Mouse (Mus musculus) embryonic facial prominence, embryonic 15.5 days (tissue): ENCODE results near the gene Dnttip1. TPM values are rescaled to one million over a fixed set of nuclear protein-coding genes. Genes with fewer than 3 reads are reported as not detected.
"Not testable (repeated sequence)": the region's sequence is repeated elsewhere in the genome, so short reads cannot be mapped to it uniquely, and the experiment has no call there.

Experiments
- ATAC-seq: fragments of 200-750 bp; cut with Nextera tagmentation; 2 replicates; pipeline ENCODE4 v1.8.0; 2017; ENCODE audit warnings: low read depth, moderate TSS enrichment; ENCODE audit not compliant: insufficient number of reproducible peaks, low FRiP score, low TSS enrichment
- H3K27ac ChIP-seq: fragments of 300-500 bp; sonication (generic); replicated peaks from 2 replicates; pipeline ENCODE4 v1.5.1; 2015; ENCODE audit warnings: mild to moderate bottlenecking, inconsistent platforms
- H3K27me3 ChIP-seq: fragments of 300-500 bp; sonication (generic); 2 replicates; pipeline ENCODE4 v1.6.1; 2015; ENCODE audit warnings: inconsistent platforms
- H3K36me3 ChIP-seq: fragments of 300-500 bp; sonication (generic); 2 replicates; pipeline ENCODE4 v1.6.1; 2015; ENCODE audit warnings: mild to moderate bottlenecking, inconsistent platforms
- H3K4me1 ChIP-seq: fragments of 300-500 bp; sonication (generic); 2 replicates; pipeline ENCODE4 v1.6.1; 2015; ENCODE audit warnings: inconsistent platforms
- H3K4me2 ChIP-seq: fragments of 300-500 bp; sonication (generic); replicated peaks from 2 replicates; pipeline ENCODE4 v1.6.1; 2015; ENCODE audit warnings: mild to moderate bottlenecking, inconsistent platforms
- H3K4me3 ChIP-seq: fragments of 300-500 bp; sonication (generic); replicated peaks from 2 replicates; pipeline ENCODE4 v1.5.1; 2015; ENCODE audit warnings: mild to moderate bottlenecking, inconsistent platforms
- H3K9ac ChIP-seq: fragments of 300-500 bp; sonication (generic); 2 replicates; pipeline ENCODE4 v1.6.1; 2015; ENCODE audit warnings: inconsistent platforms
- H3K9me3 ChIP-seq: fragments of 300-500 bp; sonication (generic); replicated peaks from 2 replicates; pipeline ENCODE4 v1.6.1; 2016; ENCODE audit warnings: inconsistent platforms
- WGBS: fragments of 180-500 bp; shearing (Covaris S2); methylation state at CpG from one replicate; pipeline ENCODE4 v1.1.7; 2015; 5-methylcytosine and 5-hydroxymethylcytosine counted together
- polyA plus RNA-seq: library from polyadenylated mRNA; unstranded; fragments of >200 nt; fragmentation: Nextera tagmentation; extraction: Ambion mirVana; gene quantifications from 2 replicates; pipeline ENCODE4 v1.2.1, GENCODE M21; 2015

Gene Dnttip1
- polyA plus RNA-seq, 1 experiment from 2014 or later, result 66.3 TPM

GRCm38 (mm10) chr2:164793236-164793635 is 47.5 kb downstream of the Dnttip1 start:
- Histone ChIP-seq H3K36me3 (peaks cover 69% of the 10 kb centered on the region), H3K27me3 (no peaks in the 10 kb centered on the region), H3K4me1 (peaks cover 8% of the 10 kb centered on the region; the same call in 1 of the 2 replicates), H3K9ac (no peak overlapping the region), H3K9me3 (no peaks in the 10 kb centered on the region), H3K4me2 (no peak overlapping the region), H3K4me3 (no peak overlapping the region), H3K27ac (no peak overlapping the region)
- ATAC-seq, result no peak
- 80% methylated on average over 3 of the region's 3 CpGs for whole genome bisulfite sequencing

- H3K4me3 ChIP-seq, result no peak overlapping the region
- 81% methylated on average over 2 of the region's 2 CpGs for WGBS
- no peak overlapping the region for H3K9ac ChIP-seq
- peaks cover 73% of the 10 kb centered on the region for H3K36me3 ChIP-seq
- no peak for ATAC-seq
- H3K9me3 ChIP-seq, result no peaks in the 10 kb centered on the region
- H3K4me1 ChIP-seq, result peaks cover 3% of the 10 kb centered on the region; the same call in 1 of the 2 replicates
- H3K27ac ChIP-seq, result no peak overlapping the region
- H3K27me3 ChIP-seq, result no peaks in the 10 kb centered on the region
- no peak overlapping the region for H3K4me2 ChIP-seq
Measured at GRCm38 (mm10) chr2:164793772-164794171, 48.0 kb downstream of the Dnttip1 start.

GRCm38 (mm10) chr2:164794293-164794692 is 48.5 kb downstream of the Dnttip1 start:
- no peaks in the 10 kb centered on the region for H3K9me3 ChIP-seq
- no peak overlapping the region for H3K4me3 ChIP-seq
- no peak overlapping the region for H3K27ac ChIP-seq
- H3K4me1 ChIP-seq, result no peaks in the 10 kb centered on the region
- 30% methylated on average over 5 of the region's 5 CpGs for WGBS
- no peaks in the 10 kb centered on the region for H3K27me3 ChIP-seq
- H3K4me2 ChIP-seq, result no peak overlapping the region
- ATAC-seq, result 0 out of 2 replicates have a peak, but pooled peaks have one; percentile 45
- peaks cover 76% of the 10 kb centered on the region for H3K36me3 ChIP-seq
- no peak overlapping the region for H3K9ac ChIP-seq

GRCm38 (mm10) chr2:164795868-164796267 is 50.1 kb downstream of the Dnttip1 start:
- H3K9me3 ChIP-seq, result no peaks in the 10 kb centered on the region
- H3K27me3 ChIP-seq, result no peaks in the 10 kb centered on the region
- no peaks in the 10 kb centered on the region for H3K4me1 ChIP-seq
- no peak overlapping the region for H3K9ac ChIP-seq
- WGBS, result 72% methylated on average over 4 of the region's 4 CpGs
- no peak overlapping the region for H3K4me3 ChIP-seq
- no peak overlapping the region for H3K4me2 ChIP-seq
- no peak for ATAC-seq
- H3K27ac ChIP-seq, result no peak overlapping the region
- H3K36me3 ChIP-seq, result peaks cover 82% of the 10 kb centered on the region

DNA sequence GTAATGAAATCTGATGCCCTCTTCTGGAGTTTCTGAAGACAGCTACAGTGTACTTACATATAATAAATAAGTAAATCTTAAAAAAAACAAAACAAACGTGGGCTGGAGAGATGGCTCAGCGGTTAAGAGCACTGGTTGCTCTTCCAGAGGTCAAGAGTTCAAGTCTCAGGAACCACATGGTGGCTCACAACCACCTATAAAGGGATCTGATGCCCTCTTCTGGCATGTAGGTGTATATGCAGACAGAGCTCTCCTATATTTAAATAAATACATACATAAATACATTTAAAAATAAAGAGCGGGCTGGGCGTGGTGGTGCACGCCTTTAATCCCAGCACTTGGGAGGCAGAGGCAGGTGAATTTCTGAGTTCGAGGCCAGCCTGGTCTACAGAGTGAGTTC is 52.8 kb downstream of the Dnttip1 start:
- H3K9me3 ChIP-seq, H3K27ac ChIP-seq, ATAC-seq, H3K4me3 ChIP-seq, H3K9ac ChIP-seq, H3K4me1 ChIP-seq, H3K4me2 ChIP-seq, H3K27me3 ChIP-seq: not testable (repeated sequence)
- WGBS, result 76% methylated on average over 6 of the region's 6 CpGs
- peaks cover 74% of the 10 kb centered on the region for H3K36me3 ChIP-seq

DNA sequence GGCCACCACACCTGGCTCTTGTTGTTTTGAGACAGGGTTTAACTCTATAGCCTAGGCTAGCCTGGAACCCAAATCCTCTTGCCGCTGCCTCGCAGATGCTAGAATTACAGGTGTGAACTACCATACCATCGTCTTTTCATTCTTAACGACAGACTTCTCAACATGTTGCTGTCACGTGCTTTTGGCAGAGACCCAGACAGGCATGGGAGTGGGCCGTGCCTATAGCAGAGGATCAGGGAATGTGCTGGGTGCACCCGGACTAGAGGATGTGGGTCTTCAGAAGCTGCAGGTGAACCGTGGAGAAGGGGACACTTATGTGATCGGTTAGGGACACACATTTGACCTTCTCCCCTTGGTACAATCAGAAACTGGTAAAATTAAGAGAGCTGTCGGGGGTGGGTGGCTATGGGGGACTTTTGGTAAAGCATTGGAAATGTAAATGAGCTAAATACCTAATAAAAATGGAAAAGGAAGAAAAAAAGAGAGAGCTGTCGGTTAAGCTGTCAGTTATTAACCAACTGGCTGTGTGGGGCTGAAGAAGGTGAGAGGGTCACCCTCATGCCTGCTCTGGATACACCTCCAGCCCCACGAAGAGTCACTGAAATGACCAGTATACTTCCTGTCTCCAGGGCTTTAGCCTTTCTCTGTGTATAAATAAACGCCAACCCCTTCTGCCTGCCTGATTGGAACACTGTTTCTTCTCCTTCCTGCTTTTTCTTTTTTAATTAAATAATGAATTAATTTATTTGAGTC is 54.6 kb downstream of the Dnttip1 start:
- no peak overlapping the region for H3K4me2 ChIP-seq
- no peak overlapping the region for H3K9ac ChIP-seq
- peaks cover 61% of the 10 kb centered on the region for H3K36me3 ChIP-seq
- ATAC-seq, result no peak
- H3K9me3 ChIP-seq, result no peaks in the 10 kb centered on the region
- H3K27ac ChIP-seq, result no peak overlapping the region
- H3K4me1 ChIP-seq, result peaks cover 18% of the 10 kb centered on the region
- no peaks in the 10 kb centered on the region for H3K27me3 ChIP-seq
- no peak overlapping the region for H3K4me3 ChIP-seq
- 88% methylated on average over 13 of the region's 13 CpGs for WGBS

GRCm38 (mm10) chr2:164803201-164803920 is 57.6 kb downstream of the Dnttip1 start:
- peak overlapping the region; percentile 21; the same call in 1 of the 2 replicates for H3K9ac ChIP-seq
- H3K4me2 ChIP-seq, result peak overlapping the region; percentile 63
- H3K36me3 ChIP-seq, result peaks cover 39% of the 10 kb centered on the region
- no peak for ATAC-seq
- H3K27ac ChIP-seq, result no peak overlapping the region
- peak overlapping the region; percentile 92 for H3K4me3 ChIP-seq
- 86% methylated on average over 16 of the region's 16 CpGs for WGBS
- peaks cover 30% of the 10 kb centered on the region for H3K4me1 ChIP-seq
- H3K9me3 ChIP-seq, result no peaks in the 10 kb centered on the region
- no peaks in the 10 kb centered on the region for H3K27me3 ChIP-seq

GRCm38 (mm10) chr2:164803921-164804313 is 58.1 kb downstream of the Dnttip1 start:
- H3K4me1 ChIP-seq, result peaks cover 30% of the 10 kb centered on the region
- ATAC-seq, result no peak
- no peaks in the 10 kb centered on the region for H3K27me3 ChIP-seq
- peak overlapping the region; percentile 89; the same call in 1 of the 2 replicates for H3K27ac ChIP-seq
- 77% methylated on average over 1 of the region's 1 CpGs for WGBS
- H3K4me2 ChIP-seq, result peak overlapping the region; percentile 63
- no peaks in the 10 kb centered on the region for H3K9me3 ChIP-seq
- peak overlapping the region; percentile 83 for H3K9ac ChIP-seq
- peak overlapping the region; percentile 92 for H3K4me3 ChIP-seq
- H3K36me3 ChIP-seq, result peaks cover 39% of the 10 kb centered on the region

- peak within 1 kb of the TSS; percentile 82 for H3K4me2 ChIP-seq
- ATAC-seq, result peak; percentile 97
- under 1% methylated on average over 47 of the region's 47 CpGs for WGBS
- peaks cover 30% of the 10 kb centered on the region for H3K4me1 ChIP-seq
- H3K9me3 ChIP-seq, result no peaks in the 10 kb centered on the region
- peak within 1 kb of the TSS; percentile 89 for H3K27ac ChIP-seq
- peak within 1 kb of the TSS; percentile 92 for H3K4me3 ChIP-seq
- H3K9ac ChIP-seq, result peak within 1 kb of the TSS; percentile 83
- no peaks in the 10 kb centered on the region for H3K27me3 ChIP-seq
- peaks cover 34% of the 10 kb centered on the region for H3K36me3 ChIP-seq
Measured at GRCm38 (mm10) chr2:164804533-164805331, 58.9 kb downstream of the Dnttip1 start, which contains the start of the genes Acot8 and Zswim3. Gene Acot8 (minus strand): TSS chr2:164804882. Gene Zswim3 (plus strand): TSS chr2:164805098.

DNA sequence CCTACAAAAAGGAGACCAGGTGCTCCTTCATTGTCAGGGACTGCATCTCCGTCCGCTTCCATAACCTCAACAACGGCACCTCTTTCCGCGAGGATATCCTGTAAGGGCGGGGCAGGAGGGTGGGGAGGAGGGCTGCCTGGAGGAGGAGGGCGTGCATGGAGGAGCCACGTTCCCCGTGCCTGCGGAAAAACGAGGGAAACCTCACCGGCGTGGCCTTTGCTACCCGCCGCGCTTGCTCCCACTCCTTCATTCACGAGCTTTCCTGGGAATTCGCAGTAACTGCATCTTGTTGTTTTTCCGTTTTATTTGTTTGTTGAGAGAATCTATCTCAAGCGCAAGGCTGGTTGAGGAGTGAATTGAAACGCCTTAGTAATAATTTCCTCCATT is 59.5 kb downstream of the Dnttip1 start:
- H3K9ac ChIP-seq, result peak overlapping the region; percentile 71
- H3K9me3 ChIP-seq, result no peaks in the 10 kb centered on the region
- peak overlapping the region; percentile 92 for H3K4me3 ChIP-seq
- H3K27ac ChIP-seq, result peak overlapping the region; percentile 86
- H3K4me2 ChIP-seq, result peak overlapping the region; percentile 82
- H3K4me1 ChIP-seq, result peaks cover 30% of the 10 kb centered on the region
- WGBS, result 2% methylated on average over 21 of the region's 21 CpGs
- peak; percentile 45 for ATAC-seq
- peaks cover 28% of the 10 kb centered on the region for H3K36me3 ChIP-seq
- no peaks in the 10 kb centered on the region for H3K27me3 ChIP-seq

DNA sequence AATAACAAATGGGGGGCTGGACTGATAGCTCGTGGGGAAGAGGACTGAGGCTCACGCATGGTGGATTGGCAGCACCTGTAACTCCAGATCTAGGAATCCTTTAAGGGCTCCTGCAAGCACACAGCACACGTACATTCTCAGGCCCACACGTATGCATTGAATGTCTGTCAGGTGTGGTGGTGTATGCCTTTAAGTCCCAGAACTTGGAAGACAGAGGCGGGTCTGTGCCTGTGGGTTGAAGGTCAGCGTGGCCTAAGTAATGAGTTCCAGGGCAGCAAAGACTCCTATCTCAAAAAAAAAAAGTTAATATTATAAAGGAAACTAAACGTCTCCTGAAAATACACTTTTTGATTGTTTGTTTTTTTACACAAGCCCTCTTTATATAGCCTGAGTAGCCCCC is 60.8 kb downstream of the Dnttip1 start:
- peaks cover 30% of the 10 kb centered on the region for H3K4me1 ChIP-seq
- peaks cover 16% of the 10 kb centered on the region for H3K36me3 ChIP-seq
- H3K9me3 ChIP-seq, result no peaks in the 10 kb centered on the region
- no peak overlapping the region for H3K27ac ChIP-seq
- WGBS, result 59% methylated on average over 7 of the region's 7 CpGs
- no peak overlapping the region for H3K4me3 ChIP-seq
- no peak for ATAC-seq
- H3K4me2 ChIP-seq, result no peak overlapping the region
- H3K9ac ChIP-seq, result no peak overlapping the region
- H3K27me3 ChIP-seq, result no peaks in the 10 kb centered on the region
